Mouse (Mus musculus) kidney, adult 2 months (tissue): Measurements from ENCODE around the gene Xlr5a.
"Not testable (repeated sequence)": the region's sequence is repeated elsewhere in the genome, so short reads cannot be mapped to it uniquely, and the experiment has no call there.

ENCODE experiments used
- CTCF ChIP-seq: fragments of 200-500 bp; conservative IDR thresholded peaks from 2 replicates; pipeline ENCODE4 v1.5.1; 2011; ENCODE audit warnings: low read depth, mild to moderate bottlenecking, control low read depth, low read length, moderate library complexity, mixed read lengths; ENCODE audit not compliant: insufficient read depth, insufficient read length
- POLR2A ChIP-seq: fragments of 200-500 bp; IDR thresholded peaks from one replicate; pipeline ENCODE4 v1.6.1; 2011; ENCODE audit warnings: low read depth, low read length, control low read depth

GRCm38 (mm10) chrX:73096941-73097508, 195.8 kb downstream of the Xlr5a start, which contains the start of gene Xlr3a:
- not testable (repeated sequence) for TF ChIP-seq CTCF, POLR2A
